Mouse (Mus musculus): ENCODE results near the gene Agpat2. TPM values are rescaled to one million over a fixed set of nuclear protein-coding genes. Genes with fewer than 3 reads are reported as not detected.

Gene Agpat2
- 99.1 and 128 TPM in 2 replicates for polyA plus RNA-seq (2012; rRNA removed)

DNA sequence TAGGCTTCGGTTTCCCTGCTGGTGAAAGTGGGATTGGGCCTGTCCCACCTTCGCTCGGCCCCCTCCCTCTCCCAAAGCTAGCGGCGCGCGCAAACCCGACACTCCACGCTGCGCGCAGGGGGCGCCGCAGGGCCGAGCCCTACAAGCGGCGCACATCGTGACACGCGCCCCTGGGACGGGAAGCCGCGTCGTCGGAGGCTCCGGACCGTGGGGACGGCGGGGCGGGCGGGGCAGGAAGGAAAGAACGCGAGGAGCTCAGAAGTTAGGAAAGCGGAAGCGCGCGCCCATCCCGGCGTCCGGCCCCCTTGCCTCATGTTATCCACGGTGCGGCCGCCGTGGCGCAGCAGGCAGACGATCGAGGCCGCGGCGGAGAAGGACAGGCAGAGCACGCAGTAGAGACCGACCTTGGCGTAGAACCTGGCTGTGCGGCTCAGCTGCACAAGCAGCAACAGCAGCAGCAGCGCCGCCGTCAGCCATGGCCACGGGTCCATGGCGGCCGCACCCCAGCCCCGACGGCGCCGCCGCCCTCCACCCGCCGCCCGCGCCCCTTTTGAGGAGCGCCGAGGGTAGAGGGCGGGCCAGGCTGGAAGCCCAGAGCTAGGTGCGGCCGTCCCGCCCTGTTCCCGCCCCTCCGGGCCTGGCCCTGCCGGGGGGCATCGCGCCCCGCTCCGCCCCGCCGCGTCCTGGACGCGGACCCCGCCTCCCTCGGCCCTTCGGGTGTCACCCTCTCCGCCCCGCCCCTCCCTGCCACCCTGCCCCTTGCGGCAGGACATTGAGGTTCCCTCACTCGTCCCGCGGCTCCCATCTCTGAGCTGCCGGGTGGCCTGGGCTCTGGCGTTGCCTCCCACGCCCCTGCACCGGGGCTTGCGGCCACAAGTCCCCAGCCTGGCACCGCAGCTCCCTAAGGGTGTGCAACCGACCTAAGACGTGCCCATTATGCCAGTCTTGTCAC is at the start of gene Agpat2:
Gene Agpat2, minus strand, starts transcription at position 698 of the 952 bp plus-strand sequence.

DNA sequence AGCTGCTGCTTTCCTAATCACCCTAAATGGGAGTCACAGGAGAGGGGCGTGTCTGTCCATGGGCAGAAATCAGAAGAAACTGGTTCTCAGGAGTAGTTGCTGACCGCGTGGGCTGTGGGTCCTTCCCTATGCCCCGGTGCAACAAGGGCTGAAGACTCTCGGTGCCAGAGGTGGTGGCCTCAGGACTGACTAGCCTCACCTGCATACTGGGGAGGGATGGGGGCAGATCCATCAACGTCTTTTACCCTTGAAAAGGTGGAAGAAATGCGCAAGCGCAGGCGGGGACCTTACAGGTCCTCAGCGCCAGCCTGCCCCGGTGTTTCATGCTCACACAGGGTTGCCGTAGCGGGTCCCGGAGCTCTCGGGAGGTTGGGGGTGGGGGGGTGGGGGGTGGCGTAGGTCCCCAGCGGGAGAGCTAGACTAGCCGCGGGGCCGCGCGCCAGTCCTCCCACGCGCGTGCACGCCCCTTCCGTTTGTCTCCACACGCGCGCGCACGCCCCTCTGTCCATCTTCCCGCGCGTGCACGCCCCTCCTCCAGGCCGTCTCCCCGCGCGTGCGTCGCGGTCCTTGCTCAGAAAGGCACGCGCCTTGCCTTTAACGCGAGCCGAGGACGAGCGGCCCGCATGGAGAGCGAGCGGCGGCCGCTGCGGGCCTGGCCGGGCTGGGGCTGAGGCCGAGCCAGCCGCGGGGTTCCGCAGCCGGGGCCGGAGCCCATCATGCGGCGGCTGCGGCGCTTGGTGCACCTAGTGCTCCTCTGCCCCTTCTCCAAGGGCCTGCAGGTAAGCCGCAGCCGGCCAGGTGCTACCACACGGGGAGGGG is 23.9 kb upstream of the Agpat2 start, which contains the start of gene Fam69b:
Gene Fam69b, plus strand, starts transcription at position 537 of the 819 bp plus-strand sequence.

GRCm38 (mm10) chr2:26586294-26587043 is 17.7 kb downstream of the Agpat2 start, which contains the start of gene Gm20532:
Gene Gm20532, plus strand, starts transcription at chr2:26586639.

GRCm38 (mm10) chr2:26579714-26580113 is 24.5 kb downstream of the Agpat2 start, which contains the start of gene Egfl7:
Gene Egfl7, plus strand, starts transcription at chr2:26580014.

Other genes with a start within 250 kb of the Agpat2 start
- 2.2 and 3.2 TPM in 2 replicates for gene Card9, start 243.5 kb downstream of the Agpat2 start, polyA plus RNA-seq (2012; rRNA removed)
- 18.8 and 20.6 TPM in 2 replicates for gene Snapc4, start 223.8 kb downstream of the Agpat2 start, polyA plus RNA-seq (2012; rRNA removed)
- gene Entr1, start 215.1 kb downstream of the Agpat2 start, polyA plus RNA-seq (2012; rRNA removed) = 29.6 and 29.9 TPM in 2 replicates
- 11.5 and 16.4 TPM in 2 replicates for gene Pmpca, start 215.1 kb downstream of the Agpat2 start, polyA plus RNA-seq (2012; rRNA removed)
- 7.3 and 11.0 TPM in 2 replicates for gene Inpp5e, start 195.2 kb downstream of the Agpat2 start, polyA plus RNA-seq (2012; rRNA removed)
- gene Sec16a, start 159.2 kb downstream of the Agpat2 start, polyA plus RNA-seq (2012; rRNA removed) = 37.5 and 46.3 TPM in 2 replicates
- gene Notch1, start 87.8 kb downstream of the Agpat2 start, polyA plus RNA-seq (2012; rRNA removed) = 10.8 and 17.6 TPM in 2 replicates
- gene Egfl7, start 24.4 kb downstream of the Agpat2 start, polyA plus RNA-seq (2012; rRNA removed) = 132 and 149 TPM in 2 replicates
- gene Gm20532, start 17.8 kb downstream of the Agpat2 start, polyA plus RNA-seq (2012; rRNA removed) = not detected in 2 replicates
- gene Fam69b, start 24.0 kb upstream of the Agpat2 start, polyA plus RNA-seq (2012; rRNA removed) = 8.1 and 11.9 TPM in 2 replicates
- gene Lcn4, start 66.9 kb upstream of the Agpat2 start, polyA plus RNA-seq (2012; rRNA removed) = not detected in 2 replicates